Mouse (Mus musculus) liver, embryonic 14.5 days (tissue): ENCODE data around the gene Wdr34.

Experiments
- CTCF ChIP-seq: IDR thresholded peaks from 2 replicates; pipeline ENCODE4 v1.5.1; 2016; ENCODE audit warnings: antibody characterized with exemption, low read depth, control low read depth
- EP300 ChIP-seq: IDR thresholded peaks from 2 replicates; pipeline ENCODE4 v1.6.1; 2016; ENCODE audit warnings: antibody characterized with exemption, low read depth

DNA sequence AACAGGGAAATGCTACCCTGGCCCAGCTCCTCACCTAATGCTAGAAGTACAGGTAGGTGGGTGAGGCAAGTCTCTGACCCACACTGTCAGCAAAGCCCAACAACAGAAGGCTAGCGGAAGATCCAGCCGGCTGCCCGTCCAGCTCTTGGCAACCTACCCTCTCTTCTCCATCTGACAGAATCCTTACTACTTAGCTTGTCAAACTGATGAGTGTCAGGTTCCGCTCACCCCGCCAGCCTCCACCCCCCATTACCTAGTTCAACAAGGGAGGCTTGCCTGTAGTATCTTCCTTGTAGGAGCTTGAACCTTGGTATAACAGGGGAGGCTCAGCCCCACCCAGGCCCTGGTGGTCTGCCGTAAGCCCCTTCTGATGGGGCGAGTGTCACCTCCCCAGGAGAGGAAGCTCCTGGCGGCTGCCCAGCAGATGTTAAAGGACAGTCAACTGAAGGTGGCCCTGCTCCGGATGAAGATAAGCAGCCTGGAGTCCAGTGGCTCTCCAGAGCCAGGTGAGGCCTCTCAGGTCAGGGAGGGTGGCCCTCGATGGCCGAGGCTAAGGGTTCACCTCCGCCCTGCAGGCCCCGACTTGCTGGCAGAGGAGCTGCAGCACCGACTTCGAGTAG, 31.6 kb upstream of the Wdr34 start:
- TF ChIP-seq CTCF (no peak), EP300 (no peak)
